Mouse (Mus musculus): Measurements from ENCODE around the gene Cyb561d2. TPM values are rescaled to one million over a fixed set of nuclear protein-coding genes. Genes with fewer than 3 reads are reported as not detected.
A peak's percentile ranks its signal among the peaks of the same experiment; 100 is the strongest.

Gene Cyb561d2
- total RNA-seq (2014; fragmentation: Nextera tagmentation) (1.9 TPM in 1 of 2 replicates, not detected in the other), total RNA-seq (2017) (23.1 and 30.2 TPM in 2 replicates), polyA plus RNA-seq (2012) (10.6 and 11.7 TPM in 2 replicates)

DNA sequence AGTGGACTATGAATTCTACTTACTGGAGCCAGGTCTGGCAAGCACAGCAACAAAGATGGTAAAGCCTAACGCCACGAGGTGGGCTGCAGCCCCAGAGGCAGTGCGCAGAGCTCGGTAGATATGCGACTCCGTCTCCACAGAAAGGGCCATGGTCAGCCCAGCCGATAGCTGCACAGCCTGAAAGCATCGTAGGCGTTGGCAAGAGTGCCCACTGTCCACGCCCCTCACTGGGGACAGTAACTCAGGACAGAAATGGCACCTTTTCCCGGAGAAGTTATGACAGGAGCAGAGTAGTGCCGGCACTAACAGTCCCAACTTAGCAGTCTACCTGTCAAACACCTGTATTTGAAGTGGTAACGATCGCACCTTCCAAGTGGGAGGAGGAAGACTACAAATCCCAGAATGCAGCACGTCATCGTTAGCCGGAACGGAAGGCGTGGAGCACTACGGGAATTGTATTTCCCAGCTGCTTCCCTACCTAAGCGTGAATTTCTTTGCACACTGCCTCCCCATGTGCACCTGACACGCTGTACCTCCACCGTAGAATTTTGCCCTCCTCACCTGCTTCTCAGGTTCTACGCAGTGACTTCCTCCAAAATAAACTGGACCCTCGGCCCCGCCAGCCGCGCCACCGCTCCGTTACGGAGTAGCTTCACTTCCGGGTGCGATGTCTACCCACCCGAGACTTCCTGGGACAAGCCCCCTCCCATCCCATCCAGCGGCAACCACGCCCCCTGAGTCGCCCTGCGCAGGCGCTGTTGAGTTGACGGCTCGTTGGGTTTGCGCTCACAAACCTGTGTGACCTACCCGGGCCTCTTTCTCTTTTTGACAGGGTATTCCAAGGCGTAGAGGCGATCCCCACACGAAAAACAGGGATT is at the start of gene Cyb561d2, which contains the start of gene Nprl2:
Cyb561d2 (minus strand) TSS at position 720 of the 878 bp plus-strand sequence.
Nprl2 (plus strand) TSS at position 753 of the 878 bp plus-strand sequence.
- no peaks in the 10 kb centered on the region for H3K9me3 ChIP-seq (replicated peaks)
- no peaks in the 10 kb centered on the region for H3K27me3 ChIP-seq (ENCODE audit: insufficient read depth, low read length)
- ATAC-seq (ENCODE audit: extremely low read depth, insufficient number of reproducible peaks, low FRiP score, poor library complexity, severe bottlenecking) (peak; percentile 85), DNase-seq (ENCODE audit: low spot score) (peak; percentile 94)
- H3K4me1 ChIP-seq (ENCODE audit: insufficient read depth, low read depth, low read length): peaks cover 79% of the 10 kb centered on the region
- H3K36me3 ChIP-seq (replicated peaks): peaks cover 80% of the 10 kb centered on the region
- peak within 1 kb of the TSS; percentile 79 for H3K4me3 ChIP-seq (ENCODE audit: low read depth, low read length)
- TF ChIP-seq GATA2 (IDR thresholded peaks at IDR 0.05; ENCODE audit: borderline replicate concordance, low read depth, low read length) (no peak), CTCF (IDR thresholded peaks at IDR 0.05; ENCODE audit: low read depth, low read length) (no peak), GATA1 (IDR thresholded peaks at IDR 0.05; ENCODE audit: borderline replicate concordance, low read length) (no peak)

DNA sequence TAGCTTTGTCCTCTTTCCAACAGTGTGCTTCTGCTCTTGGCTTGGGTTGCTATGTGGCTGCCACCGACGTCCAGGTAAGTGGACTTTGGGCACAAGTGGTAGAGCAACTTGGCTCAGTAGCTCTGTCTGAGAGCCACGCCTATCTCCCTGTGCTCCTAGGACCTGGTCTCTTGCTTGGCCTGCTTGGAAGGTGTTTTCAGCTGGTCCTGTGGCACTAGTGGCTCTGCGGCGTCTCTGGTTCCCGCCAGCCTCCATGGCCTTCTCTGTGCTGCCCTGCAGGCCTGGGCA is 48.7 kb upstream of the Cyb561d2 start:
- no peaks in the 10 kb centered on the region for H3K9me3 ChIP-seq (replicated peaks)
- H3K27me3 ChIP-seq (ENCODE audit: insufficient read depth, low read length): no peaks in the 10 kb centered on the region; the same call in 1 of the 2 replicates
- H3K4me1 ChIP-seq (ENCODE audit: insufficient read depth, low read depth, low read length): peaks cover 68% of the 10 kb centered on the region
- no peak for DNase-seq (ENCODE audit: low spot score)
- peak overlapping the region; percentile 80; the same call in 1 of the 2 replicates for H3K4me3 ChIP-seq (ENCODE audit: low read depth, low read length)
- H3K36me3 ChIP-seq (replicated peaks): peaks cover 75% of the 10 kb centered on the region
- TF ChIP-seq GATA2 (IDR thresholded peaks at IDR 0.05; ENCODE audit: borderline replicate concordance, low read depth, low read length) (no peak), GATA1 (IDR thresholded peaks at IDR 0.05; ENCODE audit: borderline replicate concordance, low read length) (no peak)
- no peak for ATAC-seq (ENCODE audit: extremely low read depth, insufficient number of reproducible peaks, low FRiP score, poor library complexity, severe bottlenecking)

DNA sequence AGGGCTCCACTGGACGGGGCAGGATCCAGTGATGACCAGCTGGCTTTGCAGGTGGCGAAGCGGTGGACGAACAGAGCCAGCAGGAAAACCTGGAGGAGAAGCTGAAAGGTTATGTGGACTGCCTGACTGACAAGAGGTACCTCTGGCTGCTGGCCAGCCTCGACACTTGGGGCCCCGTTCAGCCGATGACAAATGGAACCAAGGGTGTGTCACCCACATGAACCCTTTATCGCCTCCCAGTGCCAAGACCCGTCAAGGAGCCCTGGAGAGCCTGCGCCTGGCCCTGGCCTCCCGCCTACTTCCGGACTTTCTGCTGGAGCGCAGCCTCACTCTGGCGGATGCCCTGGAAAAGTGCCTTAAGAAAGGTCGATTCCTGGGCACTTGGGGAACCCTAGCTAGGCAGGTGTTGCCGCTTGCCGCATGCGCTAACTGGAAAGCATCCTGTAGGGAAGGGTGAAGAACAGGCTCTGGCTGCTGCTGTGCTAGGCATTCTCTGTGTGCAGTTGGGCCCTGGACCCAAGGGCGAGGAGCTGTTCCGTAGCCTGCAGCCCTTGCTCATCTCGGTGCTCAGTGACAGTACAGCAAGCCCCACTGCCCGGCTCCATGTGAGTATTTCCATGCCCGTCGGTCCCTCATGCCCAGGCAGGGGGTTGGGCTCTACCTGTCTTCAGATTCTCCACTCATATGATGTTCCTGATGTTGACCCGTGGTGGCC is 48.2 kb upstream of the Cyb561d2 start:
- H3K36me3 ChIP-seq (replicated peaks): peaks cover 74% of the 10 kb centered on the region
- TF ChIP-seq GATA2 (IDR thresholded peaks at IDR 0.05; ENCODE audit: borderline replicate concordance, low read depth, low read length) (no peak), POLR2AphosphoS5 (IDR thresholded peaks at IDR 0.05; ENCODE audit: insufficient replicate concordance, low read depth, low read length) (no peak), TAL1 (conservative IDR thresholded peaks at IDR 0.05; ENCODE audit: low read depth, low read length) (no peak), GATA1 (IDR thresholded peaks at IDR 0.05; ENCODE audit: borderline replicate concordance, low read length) (no peak), CTCF (IDR thresholded peaks at IDR 0.05; ENCODE audit: low read depth, low read length) (no peak)
- DNase-seq (ENCODE audit: low spot score): peak; percentile 82
- 0 out of 2 replicates have a peak, but pooled peaks have one; percentile 32 for ATAC-seq (ENCODE audit: extremely low read depth, insufficient number of reproducible peaks, low FRiP score, poor library complexity, severe bottlenecking)
- peaks cover 73% of the 10 kb centered on the region for H3K4me1 ChIP-seq (ENCODE audit: insufficient read depth, low read depth, low read length)
- no peaks in the 10 kb centered on the region; the same call in 1 of the 2 replicates for H3K27me3 ChIP-seq (ENCODE audit: insufficient read depth, low read length)
- H3K9me3 ChIP-seq (replicated peaks): no peaks in the 10 kb centered on the region
- peak overlapping the region; percentile 80 for H3K4me3 ChIP-seq (ENCODE audit: low read depth, low read length)

DNA sequence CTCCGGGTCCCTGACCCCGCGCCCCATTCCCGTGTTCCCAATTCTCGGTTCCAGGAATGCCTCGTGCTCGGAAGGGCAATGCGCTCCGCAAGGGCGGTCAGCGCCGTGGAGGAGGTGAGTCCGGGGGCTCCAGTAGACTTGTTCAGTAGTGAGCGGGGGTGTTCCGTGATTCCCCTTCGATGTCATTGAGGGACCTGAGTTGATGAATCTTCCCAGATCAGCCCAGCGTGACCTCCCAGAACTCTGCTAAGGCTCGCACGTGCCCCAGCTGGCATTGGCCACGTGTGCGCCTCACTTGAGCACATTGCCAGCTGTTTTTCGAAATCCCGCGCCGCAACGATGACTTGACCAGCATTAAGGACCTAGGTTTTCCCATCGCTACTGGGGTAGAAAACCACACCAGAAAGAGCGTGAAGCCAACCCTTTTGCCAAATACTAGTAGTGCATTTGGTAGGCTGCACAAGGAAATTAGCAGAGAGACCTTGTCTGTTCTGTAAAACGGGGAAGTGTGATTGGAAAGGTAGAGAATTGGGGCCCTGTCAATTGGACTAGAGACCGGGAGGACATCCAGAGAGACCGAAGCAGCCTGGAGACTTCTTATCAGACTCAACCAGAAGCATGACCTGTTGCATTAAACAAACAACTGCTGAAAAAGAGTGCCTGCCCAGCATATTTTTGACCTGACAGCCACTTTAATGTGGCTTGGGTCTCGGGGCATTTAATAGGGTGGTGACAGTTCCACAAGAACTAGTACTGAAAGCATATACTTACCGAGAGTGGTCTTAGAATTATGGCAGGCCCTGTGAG is 46.0 kb upstream of the Cyb561d2 start:
- H3K36me3 ChIP-seq (replicated peaks): peaks cover 74% of the 10 kb centered on the region
- DNase-seq (ENCODE audit: low spot score): no peak

DNA sequence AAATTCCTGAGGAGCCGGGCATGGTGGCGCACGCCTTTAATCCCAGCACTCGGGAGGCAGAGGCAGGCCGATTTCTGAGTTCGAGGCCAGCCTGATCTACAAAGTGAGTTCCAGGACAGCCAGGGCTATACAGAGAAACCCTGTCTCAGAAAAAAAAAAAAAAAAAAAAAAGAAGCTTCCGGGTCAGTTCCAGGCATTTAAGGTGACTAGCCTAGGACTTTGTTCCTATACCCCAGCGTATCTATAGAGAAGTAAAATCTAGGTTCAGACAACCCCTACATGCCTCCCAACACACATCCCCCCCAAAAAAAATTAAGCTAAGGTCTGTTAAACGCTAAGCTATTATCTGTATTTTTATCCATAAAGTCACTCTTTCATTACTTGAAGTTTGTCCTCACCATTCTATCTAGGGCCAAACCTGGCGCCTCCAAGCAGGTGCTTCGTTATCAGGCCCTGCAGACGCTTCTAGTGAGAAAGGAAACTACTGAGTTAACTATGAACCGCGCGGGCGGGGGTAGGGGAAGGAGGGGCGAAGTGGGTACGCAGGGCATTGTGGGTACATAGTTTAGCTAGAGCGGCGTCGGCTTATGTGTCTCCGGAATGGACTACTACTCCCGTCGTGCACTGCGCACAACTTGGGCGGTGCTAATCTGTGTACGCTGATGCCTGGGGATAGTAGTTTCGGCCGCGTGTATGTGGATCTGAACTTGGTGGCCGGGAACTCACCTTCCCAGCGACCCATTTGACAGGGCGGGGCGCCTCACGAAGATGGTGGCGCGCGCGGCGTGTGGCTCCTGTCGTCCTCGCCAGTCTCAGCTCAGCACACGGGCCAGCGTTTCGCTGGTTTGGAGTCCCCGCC is 45.2 kb upstream of the Cyb561d2 start, which contains the start of gene Ifrd2:
Ifrd2 (plus strand) TSS at position 669 of the 859 bp plus-strand sequence.
- no peaks in the 10 kb centered on the region for H3K9me3 ChIP-seq (replicated peaks)
- peaks cover 84% of the 10 kb centered on the region for H3K4me1 ChIP-seq (ENCODE audit: insufficient read depth, low read depth, low read length)
- DNase-seq (ENCODE audit: low spot score): peak; percentile 76
- H3K27me3 ChIP-seq (ENCODE audit: insufficient read depth, low read length): no peaks in the 10 kb centered on the region
- H3K4me3 ChIP-seq (ENCODE audit: low read depth, low read length): peak within 1 kb of the TSS; percentile 80
- TF ChIP-seq GATA1 (IDR thresholded peaks at IDR 0.05; ENCODE audit: borderline replicate concordance, low read length): no peak
- peak; percentile 84 for TF ChIP-seq TAL1 (conservative IDR thresholded peaks at IDR 0.05; ENCODE audit: low read depth, low read length)
- peaks cover 74% of the 10 kb centered on the region for H3K36me3 ChIP-seq (replicated peaks)
- ATAC-seq (ENCODE audit: extremely low read depth, insufficient number of reproducible peaks, low FRiP score, poor library complexity, severe bottlenecking): peak; percentile 81

More for the DNA sequence above, 46.0 kb upstream of the Cyb561d2 start:
- peak overlapping the region; percentile 80 for H3K4me3 ChIP-seq (ENCODE audit: low read depth, low read length)
- no peak for ATAC-seq (ENCODE audit: extremely low read depth, insufficient number of reproducible peaks, low FRiP score, poor library complexity, severe bottlenecking)
- H3K9me3 ChIP-seq (replicated peaks): no peaks in the 10 kb centered on the region
- no peaks in the 10 kb centered on the region for H3K27me3 ChIP-seq (ENCODE audit: insufficient read depth, low read length)
- TF ChIP-seq TAL1 (conservative IDR thresholded peaks at IDR 0.05; ENCODE audit: low read depth, low read length) (peak; percentile 64), GATA1 (IDR thresholded peaks at IDR 0.05; ENCODE audit: borderline replicate concordance, low read length) (no peak)
- peaks cover 81% of the 10 kb centered on the region for H3K4me1 ChIP-seq (ENCODE audit: insufficient read depth, low read depth, low read length)

Measured in G1E (cell line).